Mouse (Mus musculus) neural tube, embryonic 12.5 days (tissue): Measurements from ENCODE around the gene Crcp. TPM values are rescaled to one million over a fixed set of nuclear protein-coding genes. Genes with fewer than 3 reads are reported as not detected.

ENCODE experiments used
- ATAC-seq: fragments of 200-750 bp; cut with Nextera tagmentation; 2 replicates; pipeline ENCODE4 v1.8.0; 2017; ENCODE audit warnings: low read depth, mild to moderate bottlenecking, moderate TSS enrichment, moderate library complexity; ENCODE audit not compliant: low FRiP score
- H3K27ac ChIP-seq: fragments of 300-500 bp; sonication (generic); 2 replicates; pipeline ENCODE4 v1.5.1; 2016
- H3K27me3 ChIP-seq: fragments of 300-500 bp; sonication (generic); replicated peaks from 2 replicates; pipeline ENCODE4 v1.6.1; 2016; ENCODE audit warnings: mild to moderate bottlenecking
- H3K36me3 ChIP-seq: fragments of 300-500 bp; sonication (generic); 2 replicates; pipeline ENCODE4 v1.6.1; 2016; ENCODE audit warnings: mild to moderate bottlenecking
- H3K4me1 ChIP-seq: fragments of 300-500 bp; sonication (generic); 2 replicates; pipeline ENCODE4 v1.6.1; 2016
- H3K4me2 ChIP-seq: fragments of 300-500 bp; sonication (generic); replicated peaks from 2 replicates; pipeline ENCODE4 v1.6.1; 2016; ENCODE audit warnings: mild to moderate bottlenecking
- H3K4me3 ChIP-seq: fragments of 300-500 bp; sonication (generic); 2 replicates; pipeline ENCODE4 v1.5.1; 2016
- H3K9ac ChIP-seq: fragments of 300-500 bp; sonication (generic); 2 replicates; pipeline ENCODE4 v1.6.1; 2016; ENCODE audit warnings: mild to moderate bottlenecking
- H3K9me3 ChIP-seq: fragments of 300-500 bp; sonication (generic); 2 replicates; pipeline ENCODE4 v1.6.1; 2016; ENCODE audit warnings: mild to moderate bottlenecking
- WGBS: fragments of 180-500 bp; shearing (Covaris S2); methylation state at CpG from one replicate; pipeline ENCODE4 v1.1.7; 2016; 5-methylcytosine and 5-hydroxymethylcytosine counted together
- polyA plus RNA-seq: library from polyadenylated mRNA; unstranded; fragments of >200 nt; fragmentation: Nextera tagmentation; extraction: Ambion mirVana; gene quantifications from 2 replicates; pipeline ENCODE4 v1.2.1, GENCODE M21; 2016

Gene Crcp
- polyA plus RNA-seq, 1 experiment from 2014 or later, result 65.3 TPM

DNA sequence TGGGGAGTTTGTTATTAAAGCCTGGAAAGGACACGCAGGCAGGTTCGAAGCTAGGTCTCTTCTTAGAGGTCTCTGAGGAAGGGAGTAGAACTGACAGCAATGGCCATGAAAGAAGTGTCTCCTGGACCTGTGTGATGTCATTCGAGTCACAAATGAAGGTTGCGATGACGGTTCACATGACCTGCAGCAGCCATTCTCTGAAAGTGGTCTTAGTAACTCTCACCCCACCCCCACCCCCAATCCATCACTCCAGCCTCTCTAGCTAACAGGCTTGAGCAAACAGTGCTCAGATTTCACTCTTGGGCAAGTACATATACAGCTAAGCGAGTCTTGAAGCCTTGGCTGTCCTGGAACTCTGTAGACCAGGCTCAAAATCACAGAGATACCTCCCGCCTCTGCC, 25.9 kb upstream of the Crcp start:
- H3K27me3 ChIP-seq, result no peaks in the 10 kb centered on the region
- H3K4me2 ChIP-seq, result peak overlapping the region; percentile 77
- H3K9ac ChIP-seq, result no peak overlapping the region
- ATAC-seq, result no peak; the same call in 1 of the 2 replicates
- 58% methylated on average over 7 of the region's 7 CpGs for WGBS
- H3K36me3 ChIP-seq, result no peaks in the 10 kb centered on the region
- H3K4me3 ChIP-seq, result no peak overlapping the region
- 0 out of 2 replicates have a peak, but pooled peaks cover 11% of the 10 kb centered on the region for H3K9me3 ChIP-seq
- H3K4me1 ChIP-seq, result peaks cover 10% of the 10 kb centered on the region; the same call in 1 of the 2 replicates
- no peak overlapping the region for H3K27ac ChIP-seq

DNA sequence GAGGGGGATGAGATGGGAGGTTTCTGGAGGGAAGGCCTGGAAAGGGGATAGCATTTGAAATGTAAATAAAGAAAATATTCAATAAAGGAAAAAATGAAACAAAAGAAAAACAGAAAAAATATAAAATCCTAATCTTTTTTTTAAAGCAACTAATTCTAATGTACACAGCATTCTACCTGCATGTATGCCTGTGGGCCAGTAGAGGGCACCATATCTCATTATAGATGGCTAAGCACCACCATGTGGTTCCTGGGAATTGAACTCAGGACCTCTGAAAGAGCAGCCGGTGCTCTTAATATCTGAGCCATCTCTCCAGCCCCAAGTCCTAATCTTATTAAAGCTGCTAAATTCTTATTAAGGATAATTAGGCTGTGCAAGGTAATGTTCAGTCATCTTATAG, 21.7 kb upstream of the Crcp start:
- peaks cover 13% of the 10 kb centered on the region for H3K36me3 ChIP-seq
- peaks cover 9% of the 10 kb centered on the region; the same call in 1 of the 2 replicates for H3K4me1 ChIP-seq
- H3K4me2 ChIP-seq, result no peak overlapping the region
- ATAC-seq, result no peak
- peaks cover 28% of the 10 kb centered on the region; the same call in 1 of the 2 replicates for H3K9me3 ChIP-seq
- WGBS, result 90% methylated on average over 1 of the region's 1 CpGs
- H3K9ac ChIP-seq, result no peak overlapping the region
- no peak overlapping the region for H3K4me3 ChIP-seq
- no peak overlapping the region for H3K27ac ChIP-seq
- no peaks in the 10 kb centered on the region for H3K27me3 ChIP-seq

DNA sequence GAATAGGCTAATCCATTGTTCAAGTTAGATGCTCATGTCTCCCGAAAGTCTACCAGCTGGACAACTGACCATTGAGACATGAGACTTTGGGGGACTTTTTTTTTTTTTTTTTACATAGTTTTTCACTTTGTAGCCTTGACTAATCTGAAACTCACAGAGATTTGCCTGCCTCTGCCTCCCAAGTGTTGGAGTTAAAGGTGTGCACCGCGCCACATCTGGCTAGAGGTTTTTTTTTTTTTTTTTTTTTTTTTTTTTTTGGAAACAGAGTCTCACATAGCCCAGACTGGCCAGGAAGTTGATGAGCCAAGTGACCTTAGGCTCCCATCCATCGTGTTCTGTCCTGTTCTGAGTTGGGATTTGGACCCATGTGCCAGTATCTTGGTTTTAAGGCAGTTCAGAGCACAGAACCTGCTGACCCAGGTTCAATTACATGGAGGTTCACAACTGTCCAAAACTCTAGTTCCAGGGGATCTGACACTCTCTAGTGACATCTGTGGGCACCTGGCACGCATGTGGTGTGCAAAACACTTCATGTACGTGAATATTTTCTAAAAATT, 21.0 kb upstream of the Crcp start:
- Histone ChIP-seq H3K9me3 (peaks cover 28% of the 10 kb centered on the region; the same call in 1 of the 2 replicates), H3K27ac (no peak overlapping the region), H3K4me1 (0 out of 2 replicates have a peak, but pooled peaks cover 2% of the 10 kb centered on the region), H3K4me3 (no peak overlapping the region), H3K9ac (no peak overlapping the region), H3K27me3 (no peaks in the 10 kb centered on the region), H3K4me2 (no peak overlapping the region), H3K36me3 (peaks cover 13% of the 10 kb centered on the region)
- ATAC-seq, result no peak
- 80% methylated on average over 6 of the region's 6 CpGs for WGBS

DNA sequence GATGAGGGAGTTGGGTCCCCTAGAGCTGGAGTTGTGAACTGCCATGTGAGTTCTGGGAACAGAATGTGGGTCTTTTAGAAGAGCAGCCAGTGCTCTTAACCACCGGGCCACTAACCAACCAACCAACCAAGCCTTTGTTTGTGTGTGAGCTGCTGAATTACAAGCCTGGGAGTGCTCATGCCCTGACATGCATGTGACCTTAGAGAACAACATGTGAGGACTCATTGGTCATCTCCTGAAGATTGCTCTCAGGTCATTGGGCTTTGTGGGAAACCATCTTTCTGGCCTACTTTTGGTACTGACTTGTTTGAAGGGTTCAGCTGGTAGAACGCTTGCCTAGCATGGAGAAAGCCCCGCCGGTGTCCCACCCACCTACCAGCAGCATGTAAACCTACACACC, 19.3 kb upstream of the Crcp start:
- peaks cover 17% of the 10 kb centered on the region for H3K36me3 ChIP-seq
- WGBS, result 98% methylated on average over 4 of the region's 4 CpGs
- no peaks in the 10 kb centered on the region for H3K27me3 ChIP-seq
- no peak overlapping the region for H3K9ac ChIP-seq
- H3K27ac ChIP-seq, result no peak overlapping the region
- no peak overlapping the region for H3K4me2 ChIP-seq
- peaks cover 27% of the 10 kb centered on the region; the same call in 1 of the 2 replicates for H3K9me3 ChIP-seq
- no peak for ATAC-seq
- H3K4me3 ChIP-seq, result no peak overlapping the region
- H3K4me1 ChIP-seq, result no peaks in the 10 kb centered on the region

- Histone ChIP-seq H3K9ac (no peak overlapping the region), H3K36me3 (peaks cover 24% of the 10 kb centered on the region), H3K4me3 (no peak overlapping the region), H3K4me1 (no peaks in the 10 kb centered on the region), H3K9me3 (peaks cover 17% of the 10 kb centered on the region; the same call in 1 of the 2 replicates), H3K27ac (no peak overlapping the region), H3K27me3 (no peaks in the 10 kb centered on the region), H3K4me2 (no peak overlapping the region)
- 92% methylated on average over 5 of the region's 5 CpGs for WGBS
- ATAC-seq, result no peak
These were observed 18.1 kb upstream of the Crcp start for GRCm38 (mm10) chr5:130010961-130011360.

- Histone ChIP-seq H3K27ac (no peak overlapping the region), H3K4me2 (no peak overlapping the region), H3K36me3 (peaks cover 32% of the 10 kb centered on the region), H3K9me3 (peaks cover 16% of the 10 kb centered on the region; the same call in 1 of the 2 replicates), H3K4me3 (no peak overlapping the region), H3K9ac (no peak overlapping the region), H3K4me1 (no peaks in the 10 kb centered on the region), H3K27me3 (no peaks in the 10 kb centered on the region)
- ATAC-seq, result no peak
- WGBS, result 100% methylated on average over 3 of the region's 3 CpGs
These were observed 14.0 kb upstream of the Crcp start for GRCm38 (mm10) chr5:130015104-130015503.

DNA sequence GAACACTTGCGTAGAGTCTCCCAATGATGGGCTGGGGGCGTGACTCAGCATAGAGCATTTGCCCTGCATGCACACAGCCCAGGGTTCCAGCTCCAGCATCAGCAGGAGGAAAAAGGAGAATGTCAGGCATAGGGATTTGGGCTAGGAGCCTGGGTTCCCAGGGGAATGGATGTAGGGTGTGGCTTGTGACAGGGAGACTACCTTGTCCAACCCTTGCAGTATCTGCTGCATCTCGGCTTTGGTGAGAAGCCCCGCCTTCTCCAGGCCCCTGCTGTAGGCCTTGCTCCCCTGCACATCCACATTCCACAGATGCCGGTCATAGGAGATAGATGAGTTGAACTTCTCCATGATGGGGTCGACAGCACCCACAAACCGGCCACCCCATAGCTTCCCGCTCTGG, 9.6 kb upstream of the Crcp start:
- H3K4me2 ChIP-seq, result no peak overlapping the region
- no peak overlapping the region for H3K4me3 ChIP-seq
- ATAC-seq, result no peak
- peaks cover 2% of the 10 kb centered on the region; the same call in 1 of the 2 replicates for H3K4me1 ChIP-seq
- 80% methylated on average over 8 of the region's 8 CpGs for WGBS
- no peak overlapping the region for H3K9ac ChIP-seq
- no peaks in the 10 kb centered on the region for H3K27me3 ChIP-seq
- no peak overlapping the region for H3K27ac ChIP-seq
- no peaks in the 10 kb centered on the region for H3K9me3 ChIP-seq
- peaks cover 18% of the 10 kb centered on the region; the same call in 1 of the 2 replicates for H3K36me3 ChIP-seq

DNA sequence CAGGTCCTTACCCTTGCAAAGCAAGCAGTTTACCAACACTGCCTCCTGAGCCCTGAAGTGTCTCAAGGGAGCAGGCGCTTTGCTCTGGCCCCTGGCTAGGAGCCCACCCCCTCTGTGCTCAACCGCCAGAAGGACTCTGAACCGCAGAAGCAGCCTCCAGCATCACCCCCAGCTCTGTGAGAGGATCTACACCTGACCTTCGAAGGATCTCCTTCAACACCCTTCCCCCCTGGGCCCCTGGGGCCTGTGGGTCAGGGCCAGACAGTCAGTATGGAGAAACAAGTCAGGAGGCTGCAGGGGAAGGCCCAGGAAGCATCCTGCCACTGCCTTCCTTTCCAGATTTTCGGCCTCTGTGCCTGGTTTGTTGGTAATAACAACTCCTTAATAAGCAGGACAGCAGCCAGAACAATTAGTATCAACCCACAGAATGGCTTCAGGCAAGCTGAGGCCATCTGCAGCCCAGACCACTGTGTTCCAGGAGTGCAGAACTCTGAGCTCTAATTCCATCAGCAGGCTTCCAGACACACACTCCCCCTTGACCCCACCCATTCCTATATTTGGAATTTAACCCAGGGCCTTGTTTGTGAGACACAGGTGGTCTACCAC, 7.6 kb upstream of the Crcp start:
- H3K9ac ChIP-seq, result no peak overlapping the region
- H3K9me3 ChIP-seq, result no peaks in the 10 kb centered on the region
- 76% methylated on average over 5 of the region's 5 CpGs for WGBS
- no peak for ATAC-seq
- peaks cover 4% of the 10 kb centered on the region; the same call in 1 of the 2 replicates for H3K4me1 ChIP-seq
- no peak overlapping the region for H3K27ac ChIP-seq
- H3K4me3 ChIP-seq, result no peak overlapping the region
- 0 out of 2 replicates have a peak, but pooled peaks cover 2% of the 10 kb centered on the region for H3K36me3 ChIP-seq
- no peak overlapping the region for H3K4me2 ChIP-seq
- H3K27me3 ChIP-seq, result no peaks in the 10 kb centered on the region; the same call in 1 of the 2 replicates

GRCm38 (mm10) chr5:130022366-130022765, 6.7 kb upstream of the Crcp start:
- Histone ChIP-seq H3K4me1 (peaks cover 4% of the 10 kb centered on the region; the same call in 1 of the 2 replicates), H3K9me3 (no peaks in the 10 kb centered on the region), H3K27me3 (peaks cover 5% of the 10 kb centered on the region; the same call in 1 of the 2 replicates), H3K4me3 (no peak overlapping the region), H3K36me3 (no peaks in the 10 kb centered on the region), H3K9ac (no peak overlapping the region), H3K4me2 (no peak overlapping the region), H3K27ac (no peak overlapping the region)
- ATAC-seq, result no peak
- WGBS, result 85% methylated on average over 7 of the region's 7 CpGs

DNA sequence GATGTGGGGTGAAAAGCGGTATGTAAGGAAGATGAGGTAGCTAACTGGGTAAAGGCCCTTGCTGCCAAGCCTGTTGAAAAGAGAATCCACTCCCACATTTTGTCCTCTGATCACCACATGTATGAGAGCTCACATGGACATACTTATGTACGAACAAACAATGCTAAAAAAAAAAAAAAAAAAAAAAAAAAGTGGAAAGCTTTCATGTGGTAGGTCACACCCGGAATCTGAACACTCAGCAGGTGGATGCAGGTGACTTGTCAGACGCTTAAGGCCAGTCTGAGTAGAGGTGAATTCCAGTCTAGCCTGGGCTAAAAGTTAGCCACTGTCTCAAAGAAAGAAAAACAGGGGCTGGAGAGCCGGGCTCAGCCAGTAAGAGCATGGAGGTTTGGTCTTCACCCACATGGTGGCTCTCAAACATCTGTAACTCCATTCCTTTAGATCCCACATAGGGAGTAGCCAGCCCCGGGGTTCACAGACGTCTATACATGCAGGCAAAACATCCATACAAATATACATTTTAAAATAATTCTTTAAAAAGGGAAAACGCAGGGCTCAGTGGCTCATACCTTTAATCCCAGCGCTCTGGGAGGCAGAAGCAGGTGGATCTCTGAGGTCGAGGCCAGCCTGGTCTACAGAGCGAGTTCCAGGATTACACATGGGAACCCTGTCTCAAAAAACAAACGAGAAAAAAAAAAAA, 5.9 kb upstream of the Crcp start:
- H3K27ac ChIP-seq, result no peak overlapping the region
- peaks cover 4% of the 10 kb centered on the region; the same call in 1 of the 2 replicates for H3K4me1 ChIP-seq
- ATAC-seq, result no peak
- H3K4me2 ChIP-seq, result peak overlapping the region; percentile 88
- H3K4me3 ChIP-seq, result no peak overlapping the region
- 0 out of 2 replicates have a peak overlapping the region, but pooled peaks have one; percentile 62 for H3K9ac ChIP-seq
- WGBS, result 45% methylated on average over 12 of the region's 12 CpGs
- no peaks in the 10 kb centered on the region for H3K9me3 ChIP-seq
- H3K36me3 ChIP-seq, result no peaks in the 10 kb centered on the region
- peaks cover 5% of the 10 kb centered on the region; the same call in 1 of the 2 replicates for H3K27me3 ChIP-seq

DNA sequence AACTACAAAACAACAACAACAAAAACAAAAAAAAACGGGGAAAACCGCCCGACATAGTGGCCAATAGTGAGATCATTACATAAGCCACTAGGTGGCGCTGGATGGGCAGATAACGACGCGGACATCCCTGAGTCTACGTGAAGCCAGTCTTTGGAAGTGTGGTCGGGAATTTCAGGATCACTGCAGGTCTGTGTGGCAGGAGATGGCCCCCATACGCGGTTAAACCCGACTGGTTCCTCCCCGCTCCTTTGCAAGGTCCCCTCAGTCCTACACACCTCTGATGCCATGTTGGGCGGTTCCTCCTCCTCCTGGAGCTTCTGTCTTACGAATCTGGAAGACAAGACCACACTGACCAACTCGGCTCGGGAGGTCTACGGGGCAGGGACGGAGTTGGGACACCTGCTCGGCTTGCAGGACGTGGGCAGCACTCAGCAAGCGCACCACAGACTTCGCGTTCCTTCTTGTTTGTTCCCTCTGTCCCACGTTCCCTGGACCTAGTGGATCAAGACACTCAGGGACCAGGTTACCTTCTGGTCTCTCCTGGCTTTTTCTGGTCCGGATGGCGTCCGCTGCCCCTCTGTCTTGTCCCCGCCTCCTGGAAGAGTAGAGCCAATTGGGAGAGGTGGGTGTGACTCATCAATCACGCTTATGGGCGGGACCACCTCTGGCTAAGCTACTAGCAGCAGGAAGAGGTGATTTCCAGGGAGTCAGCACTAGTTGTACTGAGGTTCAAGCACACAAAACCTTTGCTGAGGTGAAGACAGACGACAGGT, 5.1 kb upstream of the Crcp start:
- Histone ChIP-seq H3K4me1 (peaks cover 4% of the 10 kb centered on the region; the same call in 1 of the 2 replicates), H3K36me3 (no peaks in the 10 kb centered on the region), H3K27me3 (peaks cover 5% of the 10 kb centered on the region; the same call in 1 of the 2 replicates), H3K27ac (no peak overlapping the region), H3K4me2 (peak overlapping the region; percentile 88), H3K9ac (peak overlapping the region; percentile 62), H3K4me3 (peak overlapping the region; percentile 51), H3K9me3 (no peaks in the 10 kb centered on the region)
- ATAC-seq, result peak; percentile 93
- WGBS, result under 1% methylated on average over 32 of the region's 32 CpGs
